Mouse (Mus musculus) lung, postnatal 0 days (tissue): ENCODE results near the gene Cd9. TPM values are rescaled to one million over a fixed set of nuclear protein-coding genes. Genes with fewer than 3 reads are reported as not detected.

ENCODE experiments used
- ATAC-seq: fragments of 200-750 bp; cut with Nextera tagmentation; 2 replicates; pipeline ENCODE4 v1.8.0; 2017; ENCODE audit warnings: moderate library complexity
- DNase-seq: peaks from one replicate; pipeline ENCODE4 v3.0.0-alpha.2; 2016; ENCODE audit warnings: low spot score
- H3K27ac ChIP-seq: fragments of 300-500 bp; sonication (generic); 2 replicates; pipeline ENCODE4 v1.5.1; 2014; ENCODE audit warnings: antibody characterized with exemption, mild to moderate bottlenecking, low read length, mixed read lengths
- H3K27me3 ChIP-seq: fragments of 300-500 bp; sonication (generic); replicated peaks from 2 replicates; pipeline ENCODE4 v1.6.1; 2014; ENCODE audit warnings: low read length, mixed read lengths; ENCODE audit not compliant: insufficient read depth
- H3K36me3 ChIP-seq: fragments of 300-500 bp; sonication (generic); 2 replicates; pipeline ENCODE4 v1.6.1; 2014; ENCODE audit warnings: low read length, mixed read lengths; ENCODE audit not compliant: insufficient read depth
- H3K4me1 ChIP-seq: fragments of 300-500 bp; sonication (generic); 2 replicates; pipeline ENCODE4 v1.6.1; 2014; ENCODE audit warnings: antibody characterized with exemption, low read depth, low read length, mixed read lengths; ENCODE audit not compliant: insufficient read depth
- H3K4me2 ChIP-seq: fragments of 300-500 bp; sonication (generic); replicated peaks from 2 replicates; pipeline ENCODE4 v1.6.1; 2014; ENCODE audit warnings: low read depth, mild to moderate bottlenecking, low read length, moderate library complexity, mixed read lengths
- H3K4me3 ChIP-seq: fragments of 300-500 bp; sonication (generic); 2 replicates; pipeline ENCODE4 v1.5.1; 2014; ENCODE audit warnings: low read depth, low read length
- H3K9ac ChIP-seq: fragments of 300-500 bp; sonication (generic); replicated peaks from 2 replicates; pipeline ENCODE4 v1.6.1; 2014; ENCODE audit warnings: low read depth, mild to moderate bottlenecking
- H3K9me3 ChIP-seq: fragments of 300-500 bp; sonication (generic); 2 replicates; pipeline ENCODE4 v1.6.1; 2016; ENCODE audit warnings: low read length, mixed read lengths
- CTCF ChIP-seq: IDR thresholded peaks from 2 replicates; pipeline ENCODE4 v1.5.1; 2016; ENCODE audit warnings: antibody characterized with exemption, mild to moderate bottlenecking
- EP300 ChIP-seq: IDR thresholded peaks from 2 replicates; pipeline ENCODE4 v1.6.1; 2016; ENCODE audit warnings: antibody characterized with exemption, mild to moderate bottlenecking, control low read depth
- WGBS: fragments of 180-500 bp; shearing (Covaris S2); extraction: QIAGEN DNeasy Blood & Tissue Kit; methylation state at CpG from one replicate; pipeline ENCODE4 v1.1.7; 2014; 5-methylcytosine and 5-hydroxymethylcytosine counted together
- polyA plus RNA-seq: library from polyadenylated mRNA; unstranded; fragments of >200 nt; fragmentation: Nextera tagmentation; extraction: Ambion mirVana; gene quantifications from 2 replicates; pipeline ENCODE4 v1.2.1, GENCODE M21; 2015

Cd9 gene
- polyA plus RNA-seq, 1 experiment from 2014 or later: 962 TPM

DNA sequence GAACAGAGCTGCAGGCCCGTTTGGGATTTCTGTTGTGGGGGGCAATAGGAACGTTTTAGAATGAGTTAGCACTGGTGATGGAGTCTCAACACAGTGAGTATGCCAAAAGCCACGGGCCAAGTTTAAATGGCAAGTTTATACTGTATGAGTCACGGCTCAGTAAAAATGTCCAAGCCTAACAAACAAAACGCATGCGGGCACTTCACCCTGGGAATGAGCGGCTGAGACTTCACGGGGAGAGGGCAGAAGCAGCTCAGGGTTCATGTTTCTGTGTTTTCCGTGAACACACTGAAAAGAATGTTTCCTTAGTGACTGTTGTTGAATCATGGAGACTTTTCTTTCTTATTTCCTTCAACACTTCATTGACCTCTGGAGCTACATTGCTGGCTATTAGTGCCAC lies 81.3 kb downstream of the Cd9 start:
- Histone ChIP-seq H3K36me3 (no peaks in the 10 kb centered on the region), H3K4me2 (no peak overlapping the region), H3K27me3 (no peaks in the 10 kb centered on the region), H3K4me3 (no peak overlapping the region), H3K9ac (no peak overlapping the region), H3K9me3 (no peaks in the 10 kb centered on the region), H3K4me1 (no peaks in the 10 kb centered on the region), H3K27ac (no peak overlapping the region)
- WGBS: 61% methylated on average over 9 of the region's 9 CpGs
- peak; percentile 65 for ATAC-seq
- TF ChIP-seq EP300: no peak
- TF ChIP-seq CTCF: no peak
- DNase-seq: peak; percentile 54

DNA sequence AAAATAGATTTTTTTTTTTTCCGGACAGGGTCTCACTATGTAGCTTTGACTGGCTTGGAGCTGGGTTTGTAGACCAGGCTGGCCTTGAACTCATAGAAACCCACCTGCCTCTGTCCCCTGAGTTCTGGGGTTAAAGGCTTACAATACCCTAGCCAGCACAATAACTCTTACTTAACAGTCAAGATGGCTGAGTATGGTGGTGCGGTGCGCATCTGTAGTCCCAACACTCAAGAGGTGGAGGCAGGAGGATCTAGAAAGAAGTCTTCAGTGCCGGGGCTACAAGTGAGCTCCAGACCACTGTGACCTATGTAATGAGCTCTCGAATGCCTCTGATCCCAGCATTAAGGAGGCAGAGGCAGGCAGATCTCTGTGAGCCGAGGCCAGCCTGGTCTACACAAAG lies 82.9 kb downstream of the Cd9 start:
- Histone ChIP-seq H3K27ac (no peak overlapping the region), H3K36me3 (no peaks in the 10 kb centered on the region), H3K27me3 (no peaks in the 10 kb centered on the region), H3K4me2 (no peak overlapping the region), H3K9me3 (no peaks in the 10 kb centered on the region), H3K4me3 (no peak overlapping the region), H3K9ac (no peak overlapping the region), H3K4me1 (no peaks in the 10 kb centered on the region)
- no peak for DNase-seq
- ATAC-seq: no peak
- 94% methylated on average over 6 of the region's 6 CpGs for WGBS
- TF ChIP-seq EP300 (no peak), CTCF (no peak)

DNA sequence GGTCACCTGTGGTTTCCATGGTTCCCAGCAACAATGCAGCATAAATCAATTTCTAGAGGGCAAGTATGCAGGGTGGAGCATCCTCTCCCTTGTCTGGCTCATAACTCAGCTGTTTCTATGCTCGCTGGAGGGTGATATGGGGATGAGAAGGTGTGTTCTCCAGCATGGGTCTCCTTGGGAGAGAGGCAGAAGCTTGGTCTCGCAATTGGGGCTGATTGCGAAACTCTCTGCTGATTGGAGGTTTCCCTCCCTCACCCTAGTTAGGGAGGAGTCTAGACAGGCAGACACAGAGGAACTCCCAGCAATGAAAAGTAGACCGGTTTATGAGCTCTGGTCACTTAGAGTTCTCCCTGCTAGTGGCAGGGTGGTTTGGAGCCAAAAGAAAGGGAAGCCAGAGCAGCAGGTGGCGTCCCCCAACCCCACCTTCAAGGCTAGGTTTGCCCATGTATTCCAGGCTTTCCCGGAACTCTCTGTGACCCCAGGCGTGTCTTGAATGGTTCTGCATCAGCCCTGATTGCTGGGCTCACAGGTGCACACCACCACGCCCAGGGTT lies 83.5 kb downstream of the Cd9 start:
- Histone ChIP-seq H3K36me3 (no peaks in the 10 kb centered on the region), H3K27ac (no peak overlapping the region), H3K9ac (no peak overlapping the region), H3K27me3 (no peaks in the 10 kb centered on the region), H3K4me1 (no peaks in the 10 kb centered on the region), H3K9me3 (no peaks in the 10 kb centered on the region), H3K4me2 (no peak overlapping the region), H3K4me3 (no peak overlapping the region)
- DNase-seq (peak; percentile 81), ATAC-seq (peak; percentile 67)
- no peak for TF ChIP-seq EP300
- no peak for TF ChIP-seq CTCF
- 49% methylated on average over 8 of the region's 8 CpGs for WGBS

DNA sequence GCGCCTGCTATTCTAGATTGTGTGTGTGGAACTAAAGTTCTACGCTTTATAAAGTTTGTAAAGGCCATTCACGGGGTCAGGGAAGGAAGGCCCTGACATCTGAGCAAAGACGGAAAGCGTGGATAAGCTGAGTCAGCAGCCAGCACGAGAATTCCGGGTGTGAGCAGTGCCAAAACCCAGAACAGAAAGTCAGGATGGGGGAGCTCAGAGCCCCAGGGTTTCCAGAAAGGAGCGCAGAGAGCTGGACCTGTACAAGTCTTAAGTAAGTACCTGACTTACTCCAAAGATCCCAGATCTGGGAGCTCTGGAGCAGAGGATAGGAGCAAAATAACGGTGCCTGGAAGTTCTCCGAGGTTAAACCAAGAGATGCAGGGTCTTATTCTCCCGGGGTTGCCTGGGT lies 84.0 kb downstream of the Cd9 start:
- no peak for DNase-seq
- no peak for ATAC-seq
- Histone ChIP-seq H3K36me3 (no peaks in the 10 kb centered on the region), H3K27ac (no peak overlapping the region), H3K9ac (no peak overlapping the region), H3K4me3 (no peak overlapping the region), H3K4me1 (no peaks in the 10 kb centered on the region), H3K27me3 (no peaks in the 10 kb centered on the region), H3K9me3 (no peaks in the 10 kb centered on the region), H3K4me2 (no peak overlapping the region)
- TF ChIP-seq CTCF: no peak
- no peak for TF ChIP-seq EP300
- 64% methylated on average over 11 of the region's 11 CpGs for WGBS

Other genes starting within 250 kb of the Cd9 start
- not detected in 2 replicates for gene Tuba3a, start 208.7 kb downstream of the Cd9 start, polyA plus RNA-seq
- 96.7 and 100 TPM in 2 replicates for gene Ltbr, start 180.9 kb downstream of the Cd9 start, polyA plus RNA-seq
- 106 and 123 TPM in 2 replicates for gene Scnn1a, start 174.1 kb downstream of the Cd9 start, polyA plus RNA-seq
- gene Tnfrsf1a, start 145.4 kb downstream of the Cd9 start, polyA plus RNA-seq: 107 and 108 TPM in 2 replicates
- 0.50 and 0.82 TPM in 2 replicates for gene Plekhg6, start 114.0 kb downstream of the Cd9 start, polyA plus RNA-seq
- 42.4 and 55.6 TPM in 2 replicates for gene Vwf, start 52.0 kb upstream of the Cd9 start, polyA plus RNA-seq
- gene Ano2, start 195.6 kb upstream of the Cd9 start, polyA plus RNA-seq: 0.18 and 0.25 TPM in 2 replicates